Comparison of ENCODE assay signal across 8 mouse cellular contexts in the genomic region with DNA sequence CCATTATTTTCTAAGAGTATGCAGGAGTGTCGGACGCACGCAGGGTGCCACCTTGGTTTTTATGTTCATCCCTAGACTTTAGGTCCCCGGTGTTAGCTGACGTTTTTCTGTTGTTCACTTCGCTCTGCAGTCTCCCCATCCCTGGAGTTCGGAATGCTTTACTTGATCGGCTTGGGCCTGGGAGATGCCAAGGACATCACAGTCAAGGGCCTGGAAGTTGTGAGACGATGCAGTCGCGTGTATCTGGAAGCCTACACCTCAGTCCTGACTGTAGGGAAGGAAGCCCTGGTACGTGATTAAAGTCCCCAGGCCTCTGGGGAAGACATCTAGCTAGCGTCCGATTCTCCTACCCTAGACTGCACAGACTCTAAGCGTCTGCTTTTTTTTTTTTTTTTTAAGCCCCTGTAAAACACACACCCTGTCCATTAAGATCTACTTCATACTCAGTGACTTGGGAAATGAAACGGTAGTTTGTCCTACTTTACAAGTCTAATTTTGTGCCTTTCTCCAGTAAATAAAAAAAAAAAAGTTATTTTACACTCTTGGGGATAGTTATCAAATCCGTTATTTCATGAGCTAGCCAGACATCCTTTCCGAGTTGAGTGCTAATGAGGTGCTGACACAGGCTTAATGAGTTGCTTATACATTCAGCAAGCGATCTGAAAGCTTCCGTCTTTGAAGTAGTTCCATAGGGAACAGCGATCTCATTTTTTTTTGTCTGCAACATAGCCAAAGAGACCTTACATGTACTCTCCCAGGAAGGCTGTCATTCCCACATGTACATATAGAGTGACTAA. TPM values are rescaled to one million over a fixed set of nuclear protein-coding genes. Genes with fewer than 3 reads are reported as not detected.
DNase-seq lines count a peak whose midpoint lies in the region; ATAC-seq and TF ChIP-seq lines count a peak whose summit lies in the region.

No protein-coding gene starts in this region.

- TF ChIP-seq CTCF in cerebellum, adult 2 months (IDR thresholded peaks at IDR 0.05; ENCODE audit: borderline replicate concordance, insufficient read depth, low read depth, low read length): no peak

- H3K27me3 ChIP-seq in cerebellum, adult 2 months (ENCODE audit: control insufficient read depth, insufficient read depth, low read length): no peaks in the 10 kb centered on the region
- no peaks in the 10 kb centered on the region for H3K27me3 ChIP-seq in limb, embryonic 12.5 days
- no peaks in the 10 kb centered on the region for H3K27me3 ChIP-seq in neural tube, embryonic 13.5 days

- WGBS in cerebellum, adult 2 months: 2% methylated on average over 21 of the region's 21 CpGs
- 2% methylated on average over 21 of the region's 21 CpGs for WGBS in limb, embryonic 12.5 days
- 3% methylated on average over 21 of the region's 21 CpGs for WGBS in neural tube, embryonic 13.5 days

- no peak overlapping the region for H3K27ac ChIP-seq in cerebellum, adult 2 months (ENCODE audit: insufficient read depth, low read length)
- peak overlapping the region; percentile 50; the same call in 1 of the 2 replicates for H3K27ac ChIP-seq in limb, embryonic 12.5 days
- peak overlapping the region; percentile 88 for H3K27ac ChIP-seq in neural tube, embryonic 13.5 days (replicated peaks)

- ATAC-seq in erythroblast, adult 5-6 weeks (replicated peaks; ENCODE audit: low FRiP score, poor library complexity, severe bottlenecking): peak; percentile 58
- ATAC-seq in limb, embryonic 12.5 days (ENCODE audit: insufficient number of reproducible peaks, insufficient read depth, low FRiP score, low TSS enrichment, low read depth): peak; percentile 64
- ATAC-seq in neural tube, embryonic 13.5 days (ENCODE audit: low read depth): peak; percentile 76

- peak overlapping the region; percentile 84 for H3K4me2 ChIP-seq in limb, embryonic 12.5 days
- peak overlapping the region; percentile 85 for H3K4me2 ChIP-seq in neural tube, embryonic 13.5 days

- H3K9me3 ChIP-seq in limb, embryonic 12.5 days: no peaks in the 10 kb centered on the region
- H3K9me3 ChIP-seq in neural tube, embryonic 13.5 days: no peaks in the 10 kb centered on the region

- no peak for DNase-seq in cerebellum, adult 2 months
- no peak for DNase-seq in cerebellum, adult 11 months
- DNase-seq in right cerebral cortex, postnatal 14 days: peak; percentile 12
- no peak for DNase-seq in right cerebral cortex, postnatal 36 days (ENCODE audit: low spot score in 2 of 2)
- DNase-seq in frontal cortex, postnatal 14 days (ENCODE audit: low spot score in 2 of 2): no peak

- peak overlapping the region; percentile 68 for H3K9ac ChIP-seq in limb, embryonic 12.5 days (replicated peaks)
- peak overlapping the region; percentile 87 for H3K9ac ChIP-seq in neural tube, embryonic 13.5 days

- TF ChIP-seq POLR2A in cerebellum, adult 2 months (IDR thresholded peaks at IDR 0.05; ENCODE audit: borderline replicate concordance, insufficient read depth, low read length): no peak

- no peaks in the 10 kb centered on the region for H3K36me3 ChIP-seq in limb, embryonic 12.5 days
- H3K36me3 ChIP-seq in neural tube, embryonic 13.5 days: no peaks in the 10 kb centered on the region

- peak overlapping the region; percentile 86 for H3K4me3 ChIP-seq in cerebellum, adult 2 months (replicated peaks; ENCODE audit: insufficient read depth, low read depth, low read length)
- H3K4me3 ChIP-seq in limb, embryonic 12.5 days (replicated peaks): peak overlapping the region; percentile 72
- H3K4me3 ChIP-seq in neural tube, embryonic 13.5 days: peak overlapping the region; percentile 84

- no peaks in the 10 kb centered on the region for H3K4me1 ChIP-seq in cerebellum, adult 2 months (ENCODE audit: control insufficient read depth, insufficient read depth, low read length)
- peaks cover 3% of the 10 kb centered on the region; the same call in 1 of the 2 replicates for H3K4me1 ChIP-seq in limb, embryonic 12.5 days (replicated peaks)
- peaks cover 16% of the 10 kb centered on the region for H3K4me1 ChIP-seq in neural tube, embryonic 13.5 days (replicated peaks)

RNA-seq across cellular contexts. Expression of a gene that starts 0.9 kb away (rescaled TPM):
- polyA plus RNA-seq in cerebellum, adult 2 months (2012; rRNA removed): 11.4 and 12.2 TPM in 2 replicates
- total RNA-seq in erythroblast, adult 5-6 weeks (2015; ENCODE audit: low replicate concordance): 4.2 and 10.4 TPM in 2 replicates
- 6.7 and 8.4 TPM in 2 replicates for total RNA-seq in erythroblast, adult 5-6 weeks (2017; ENCODE audit: low replicate concordance)
- polyA plus RNA-seq in limb, embryonic 12.5 days (2016; fragmentation: Nextera tagmentation; extraction: Ambion mirVana): 25.7 and 25.8 TPM in 2 replicates
- polyA plus RNA-seq in neural tube, embryonic 13.5 days (2015; fragmentation: Nextera tagmentation; extraction: Ambion mirVana): 28.5 and 29.6 TPM in 2 replicates
